Mouse (Mus musculus) C2C12 (cell line): ENCODE measurements around the gene Ccdc120. TPM values are rescaled to one million over a fixed set of nuclear protein-coding genes. Genes with fewer than 3 reads are reported as not detected.

ENCODE experiments used
- H3K27me3 ChIP-seq: one replicate; pipeline ENCODE4 v1.6.1; 2011; ENCODE audit not compliant: control insufficient read depth, insufficient read depth, insufficient read length
- H3K36me3 ChIP-seq: one replicate; pipeline ENCODE4 v1.6.1; 2011; ENCODE audit not compliant: control insufficient read depth, insufficient read depth
- H3K4me3 ChIP-seq: one replicate; pipeline ENCODE4 v1.5.1; 2011; ENCODE audit warnings: mild to moderate bottlenecking, control low read depth; ENCODE audit not compliant: poor library complexity, insufficient read depth, severe bottlenecking
- H3K79me2 ChIP-seq: one replicate; pipeline ENCODE4 v1.6.1; 2011; ENCODE audit not compliant: control insufficient read depth, insufficient read depth
- H3K79me3 ChIP-seq: one replicate; pipeline ENCODE4 v1.6.1; 2011; ENCODE audit warnings: low read depth, control low read depth
- H3ac ChIP-seq: one replicate; pipeline ENCODE3; 2011; ENCODE audit warnings: low read depth; ENCODE audit not compliant: control insufficient read depth, insufficient read length
- CEBPB ChIP-seq: IDR thresholded peaks from one replicate; pipeline ENCODE4 v1.6.1; 2011; ENCODE audit warnings: low read depth, mild to moderate bottlenecking, control low read depth, moderate library complexity
- CTCF ChIP-seq: IDR thresholded peaks from one replicate; pipeline ENCODE4 v1.5.1; 2011; ENCODE audit not compliant: control insufficient read depth, insufficient read depth, insufficient read length
- FOSL1 ChIP-seq: IDR thresholded peaks from one replicate; pipeline ENCODE4 v1.8.0; 2011; ENCODE audit warnings: mild to moderate bottlenecking, low read length; ENCODE audit not compliant: poor library complexity, insufficient read depth, severe bottlenecking
- MAX ChIP-seq: IDR thresholded peaks from one replicate; pipeline ENCODE4 v1.6.1; 2011; ENCODE audit warnings: mild to moderate bottlenecking, control low read depth
- MYOD1 ChIP-seq: IDR thresholded peaks from one replicate; pipeline ENCODE4 v1.6.1; 2011; ENCODE audit warnings: low read depth; ENCODE audit not compliant: control insufficient read depth, insufficient read length
- MYOG ChIP-seq: IDR thresholded peaks from one replicate; pipeline ENCODE4 v1.6.1; 2011; ENCODE audit not compliant: control insufficient read depth, insufficient read length; ENCODE audit errors: extremely low read depth
- USF1 ChIP-seq: IDR thresholded peaks from one replicate; pipeline ENCODE4 v1.6.1; 2011; ENCODE audit warnings: low read depth, mild to moderate bottlenecking, control low read depth, moderate library complexity
- polyA plus RNA-seq: library from polyadenylated mRNA; unstranded; fragments of >200 nt; fragmentation: generic; extraction: Trizol; gene quantifications from one replicate; pipeline ENCODE4 v1.2.1, GENCODE M21; 2012; ENCODE audit warnings: missing spikeins

Ccdc120 gene
- polyA plus RNA-seq, 1 experiment: 9.4 TPM

DNA sequence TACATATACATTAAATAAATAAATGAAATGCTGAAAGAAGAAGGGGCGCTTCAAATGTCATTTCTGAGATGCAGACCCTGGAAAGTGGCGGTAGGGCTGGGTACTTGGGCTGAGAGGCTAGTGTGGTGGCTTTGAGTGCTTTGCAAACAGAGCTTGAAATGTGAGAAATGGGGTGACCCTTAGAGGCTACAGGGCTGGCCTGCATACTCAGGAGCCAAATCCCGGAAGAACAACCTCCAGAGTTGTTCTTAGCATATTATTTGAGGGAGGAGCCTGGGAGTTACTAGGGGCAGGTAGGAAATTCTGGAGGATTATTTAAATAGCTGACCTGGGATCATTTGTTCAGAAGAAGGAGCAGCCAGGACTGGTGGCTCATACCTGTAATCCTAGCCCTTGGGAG lies 60.2 kb downstream of the Ccdc120 start:
- Histone ChIP-seq H3K36me3 (no peaks in the 10 kb centered on the region), H3K79me3 (no peaks in the 10 kb centered on the region), H3ac (no peak overlapping the region), H3K4me3 (no peak overlapping the region), H3K27me3 (peaks cover 4% of the 10 kb centered on the region), H3K79me2 (no peaks in the 10 kb centered on the region)
- no peak for TF ChIP-seq CTCF
- TF ChIP-seq MYOG: no peak
- no peak for TF ChIP-seq MAX
- TF ChIP-seq USF1: no peak
- no peak for TF ChIP-seq CEBPB
- no peak for TF ChIP-seq MYOD1
- no peak for TF ChIP-seq FOSL1

DNA sequence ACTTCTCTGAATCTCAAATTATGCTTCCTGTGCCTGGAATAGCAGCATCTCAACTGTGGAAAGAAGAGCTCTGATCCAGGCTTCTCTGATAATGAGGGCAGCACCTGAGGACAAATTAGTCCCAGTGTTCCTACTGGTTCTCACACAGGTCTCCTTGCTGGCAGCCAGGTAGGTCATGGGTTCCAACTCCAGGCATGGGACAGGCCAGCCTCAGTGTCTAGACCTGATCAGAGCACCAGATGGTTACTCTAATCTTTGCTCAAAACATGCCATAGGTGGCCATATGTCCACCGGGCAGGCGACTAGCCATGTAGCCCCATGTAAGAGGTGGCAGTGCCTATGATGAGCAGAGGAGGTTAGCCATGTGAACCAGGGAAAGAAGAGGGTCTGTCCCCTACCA lies 62.4 kb downstream of the Ccdc120 start:
- TF ChIP-seq CTCF (no peak), MYOG (no peak), CEBPB (no peak), FOSL1 (no peak), USF1 (no peak), MYOD1 (no peak), MAX (no peak)

More for the DNA sequence above, 62.4 kb downstream of the Ccdc120 start:
- no peak overlapping the region for H3ac ChIP-seq
- H3K36me3 ChIP-seq: no peaks in the 10 kb centered on the region
- H3K27me3 ChIP-seq: peaks cover 4% of the 10 kb centered on the region
- H3K79me3 ChIP-seq: no peaks in the 10 kb centered on the region
- no peak overlapping the region for H3K4me3 ChIP-seq
- H3K79me2 ChIP-seq: no peaks in the 10 kb centered on the region

Other genes with a start within 250 kb of the Ccdc120 start
- gene Foxp3, start 177.3 kb downstream of the Ccdc120 start, polyA plus RNA-seq: 0.11 TPM
- 3.3 TPM for gene Ppp1r3f, start 176.6 kb downstream of the Ccdc120 start, polyA plus RNA-seq
- gene Ccdc22, start 145.4 kb downstream of the Ccdc120 start, polyA plus RNA-seq: 38.0 TPM
- not detected for gene Cacna1f, start 143.8 kb downstream of the Ccdc120 start, polyA plus RNA-seq
- gene Syp, start 112.4 kb downstream of the Ccdc120 start, polyA plus RNA-seq: 0.75 TPM
- 3.0 TPM for gene Prickle3, start 93.6 kb downstream of the Ccdc120 start, polyA plus RNA-seq
- gene Plp2, start 79.5 kb downstream of the Ccdc120 start, polyA plus RNA-seq: 549 TPM
- gene Magix, start 69.7 kb downstream of the Ccdc120 start, polyA plus RNA-seq: 0.08 TPM
- 15.7 TPM for gene Gpkow, start 53.8 kb downstream of the Ccdc120 start, polyA plus RNA-seq
- gene Wdr45, start 36.6 kb downstream of the Ccdc120 start, polyA plus RNA-seq: 18.4 TPM
- gene Gm45208, start 28.7 kb downstream of the Ccdc120 start, polyA plus RNA-seq: 0.22 TPM
- gene Praf2, start 22.5 kb downstream of the Ccdc120 start, polyA plus RNA-seq: 93.9 TPM
- gene Tfe3, start 11.7 kb upstream of the Ccdc120 start, polyA plus RNA-seq: 46.7 TPM
- 17.9 TPM for gene Gripap1, start 38.9 kb upstream of the Ccdc120 start, polyA plus RNA-seq
- gene Kcnd1, start 71.4 kb upstream of the Ccdc120 start, polyA plus RNA-seq: 0.11 TPM
- 32.0 TPM for gene Otud5, start 90.5 kb upstream of the Ccdc120 start, polyA plus RNA-seq
- 2.4 TPM for gene Pim2, start 127.4 kb upstream of the Ccdc120 start, polyA plus RNA-seq
- gene Slc35a2, start 133.1 kb upstream of the Ccdc120 start, polyA plus RNA-seq: 20.6 TPM
- gene Pqbp1, start 148.4 kb upstream of the Ccdc120 start, polyA plus RNA-seq: 79.2 TPM
- 43.1 TPM for gene Timm17b, start 148.5 kb upstream of the Ccdc120 start, polyA plus RNA-seq
- gene Gm10491, start 156.9 kb upstream of the Ccdc120 start, polyA plus RNA-seq: not detected
- 0.27 TPM for gene Gm10490, start 158.6 kb upstream of the Ccdc120 start, polyA plus RNA-seq
- not detected for gene Pcsk1n, start 168.9 kb upstream of the Ccdc120 start, polyA plus RNA-seq
- gene Eras, start 177.7 kb upstream of the Ccdc120 start, polyA plus RNA-seq: not detected
- 19.0 TPM for gene Hdac6, start 197.0 kb upstream of the Ccdc120 start, polyA plus RNA-seq
- gene Gata1, start 227.2 kb upstream of the Ccdc120 start, polyA plus RNA-seq: 0.02 TPM